Mouse (Mus musculus): ENCODE measurements around the gene Paqr7. TPM values are rescaled to one million over a fixed set of nuclear protein-coding genes. Genes with fewer than 3 reads are reported as not detected.
"Not testable (repeated sequence)": the region's sequence is repeated elsewhere in the genome, so short reads cannot be mapped to it uniquely, and the experiment has no call there.

Paqr7 gene
- total RNA-seq, 2 experiments from 2014 or later = 60.9 to 67.1 TPM

- no peak for DNase-seq (ENCODE audit: low spot score in 2 of 2)
Measured at GRCm38 (mm10) chr4:134471469-134471868, 25.0 kb upstream of the Paqr7 start.

- DNase-seq (ENCODE audit: low spot score in 2 of 2) = peak in 1 of 2 experiments; percentile 54
Measured at GRCm38 (mm10) chr4:134473764-134474163, 22.7 kb upstream of the Paqr7 start.

DNA sequence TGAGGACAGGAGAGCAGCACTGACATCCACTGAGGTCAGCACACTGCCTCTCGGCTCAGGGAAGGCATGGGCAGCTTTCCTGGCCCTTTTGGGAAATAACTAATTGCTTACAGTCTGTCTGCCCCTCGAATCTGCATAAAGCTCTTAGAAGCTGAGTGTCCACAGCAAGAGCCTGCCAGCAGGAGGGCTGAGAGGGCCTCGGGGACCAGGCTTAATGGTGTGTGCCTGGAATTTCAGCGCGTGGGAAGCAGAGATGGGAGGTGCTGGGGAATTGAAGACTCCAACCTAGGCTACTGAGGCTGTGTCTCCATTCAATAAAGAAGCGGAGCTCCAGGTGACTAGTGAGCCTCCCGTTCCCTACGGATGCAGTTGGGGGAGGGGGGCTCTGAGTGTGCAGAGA lies 22.3 kb upstream of the Paqr7 start:
- no peak for DNase-seq (ENCODE audit: low spot score in 2 of 2)

- DNase-seq (ENCODE audit: low spot score in 2 of 2) = no peak
Measured at GRCm38 (mm10) chr4:134476899-134477298, 19.6 kb upstream of the Paqr7 start.

DNA sequence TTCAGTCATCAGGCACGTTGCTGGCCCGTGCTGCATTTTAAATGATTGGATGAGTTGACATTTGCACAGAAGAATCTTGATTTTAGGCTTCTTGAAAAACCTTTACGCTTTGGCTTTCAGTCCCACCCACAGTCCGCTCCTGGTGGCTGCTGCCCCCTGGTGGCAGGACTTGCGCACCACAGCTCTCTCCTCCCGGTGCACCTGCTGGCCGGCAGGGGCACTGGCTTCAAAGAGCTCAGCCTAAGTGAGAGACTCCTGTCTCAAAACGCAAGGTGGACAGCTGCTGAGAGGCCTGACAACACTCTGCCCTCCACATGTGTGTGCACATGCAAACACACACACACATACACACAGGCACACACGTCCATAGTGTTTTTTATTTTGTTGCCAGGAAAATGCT lies 18.5 kb upstream of the Paqr7 start:
- peak; percentile 87 to 94 for DNase-seq (ENCODE audit: low spot score in 2 of 2)

DNA sequence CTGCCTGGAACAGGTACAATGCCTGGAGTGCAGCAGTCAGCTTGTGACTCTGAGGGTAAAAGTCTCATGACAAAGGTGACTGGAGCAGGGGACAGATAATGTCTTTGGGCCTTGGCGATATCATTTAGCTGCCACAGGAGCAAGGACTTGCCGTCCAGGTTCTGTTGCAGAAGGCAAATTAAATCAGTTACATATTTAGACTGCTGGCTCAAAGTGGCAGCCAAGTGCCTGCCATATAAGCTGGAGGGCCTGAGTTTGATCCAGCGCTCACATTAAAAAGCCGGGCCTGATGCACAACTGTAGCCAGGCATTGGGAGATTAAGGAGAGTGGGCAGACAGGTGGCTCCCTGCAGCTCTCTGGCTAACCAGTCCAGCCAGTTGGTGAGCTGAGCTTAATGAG lies 16.7 kb upstream of the Paqr7 start:
- DNase-seq (ENCODE audit: low spot score in 2 of 2) = no peak

DNA sequence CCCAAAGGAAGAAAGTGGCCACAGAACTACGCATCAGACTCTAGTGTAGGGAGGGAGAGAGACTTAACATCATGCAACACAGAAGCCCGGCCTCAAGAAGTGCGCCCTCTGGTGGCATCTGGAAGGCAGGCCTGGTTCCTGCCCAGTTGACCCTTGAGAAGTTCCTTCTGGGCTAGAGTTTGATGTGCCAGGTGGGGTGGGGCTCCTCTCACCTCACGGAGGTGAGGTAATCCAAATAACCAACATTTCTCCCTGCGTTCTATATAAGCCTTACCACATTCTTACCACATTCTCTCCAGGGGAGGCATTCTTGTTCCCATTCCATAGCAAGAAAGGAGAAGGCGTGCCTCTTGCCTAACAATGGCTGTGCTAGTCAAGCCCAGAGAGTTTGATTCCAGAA lies 15.6 kb upstream of the Paqr7 start:
- DNase-seq (ENCODE audit: low spot score in 2 of 2) = peak in 1 of 2 experiments; percentile 84

DNA sequence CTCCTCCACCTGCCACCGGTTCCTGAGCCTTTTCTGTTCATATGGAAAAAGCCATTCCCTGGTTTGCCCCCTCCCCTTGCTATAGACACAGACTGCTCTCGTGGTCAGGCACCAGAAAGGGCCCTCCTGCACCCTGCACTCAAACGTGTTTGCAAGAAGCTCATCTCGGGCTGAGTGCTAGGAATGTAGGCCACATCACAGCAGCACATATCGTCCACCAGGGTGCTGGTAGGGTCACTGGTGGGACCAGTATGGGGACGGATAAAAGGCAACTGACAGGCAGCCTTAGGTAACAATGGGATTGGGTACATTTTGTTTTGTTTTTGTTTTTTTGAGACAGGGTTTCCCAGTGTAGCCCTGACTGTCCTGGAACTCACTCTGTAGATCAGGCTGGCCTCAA lies 15.2 kb upstream of the Paqr7 start:
- DNase-seq (ENCODE audit: low spot score in 2 of 2) = no peak

DNA sequence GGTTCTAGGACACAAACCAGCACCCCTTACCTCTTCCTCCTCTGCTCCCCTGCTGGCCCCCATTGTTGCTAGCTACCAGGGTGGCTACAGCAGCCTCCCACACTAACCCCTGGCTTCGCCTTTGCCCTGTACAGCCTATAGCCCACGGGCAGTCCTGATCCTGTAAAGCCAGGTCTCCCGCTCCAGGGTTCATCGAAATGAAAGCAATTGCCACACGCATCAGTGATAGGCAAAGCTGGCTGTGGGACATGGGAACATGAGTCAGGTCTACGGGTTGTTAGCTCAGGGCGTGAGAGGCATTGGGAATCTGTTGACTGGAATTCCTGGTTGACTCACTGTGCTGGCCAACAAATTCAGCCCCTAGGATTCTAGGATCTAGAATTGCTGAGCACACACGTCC lies 14.1 kb upstream of the Paqr7 start:
- DNase-seq (ENCODE audit: low spot score in 2 of 2) = no peak

- no peak for DNase-seq (ENCODE audit: low spot score in 2 of 2)
Measured at GRCm38 (mm10) chr4:134483078-134483688, 13.3 kb upstream of the Paqr7 start.

- peak; percentile 74 to 89 for DNase-seq (ENCODE audit: low spot score in 2 of 2)
Measured at GRCm38 (mm10) chr4:134483696-134484095, 12.8 kb upstream of the Paqr7 start.

- DNase-seq (ENCODE audit: low spot score in 2 of 2) = no peak
Measured at GRCm38 (mm10) chr4:134484231-134484630, 12.3 kb upstream of the Paqr7 start.

- DNase-seq (ENCODE audit: low spot score in 2 of 2) = no peak
Measured at GRCm38 (mm10) chr4:134485151-134485900, 11.2 kb upstream of the Paqr7 start.

DNA sequence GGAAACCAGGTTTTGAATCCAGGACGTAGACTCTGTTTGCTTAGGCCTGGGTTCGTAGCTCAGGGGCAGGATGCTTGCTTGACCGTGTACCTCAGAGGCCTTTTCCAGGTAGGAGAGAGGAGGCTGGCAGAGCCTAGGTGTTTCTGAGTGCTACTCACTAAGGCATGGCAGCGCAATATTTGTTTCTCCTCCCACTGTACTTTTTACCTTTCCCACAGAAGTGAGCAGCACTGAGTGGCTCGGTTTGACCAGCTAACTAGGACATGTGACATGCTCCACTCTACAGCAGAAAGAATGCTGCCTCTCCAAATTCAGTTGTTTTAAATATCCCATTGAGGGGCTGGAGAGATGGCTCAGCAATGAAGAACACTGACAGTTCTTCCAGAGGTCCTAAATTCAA lies 8.3 kb upstream of the Paqr7 start:
- DNase-seq (ENCODE audit: low spot score in 2 of 2) = no peak

DNA sequence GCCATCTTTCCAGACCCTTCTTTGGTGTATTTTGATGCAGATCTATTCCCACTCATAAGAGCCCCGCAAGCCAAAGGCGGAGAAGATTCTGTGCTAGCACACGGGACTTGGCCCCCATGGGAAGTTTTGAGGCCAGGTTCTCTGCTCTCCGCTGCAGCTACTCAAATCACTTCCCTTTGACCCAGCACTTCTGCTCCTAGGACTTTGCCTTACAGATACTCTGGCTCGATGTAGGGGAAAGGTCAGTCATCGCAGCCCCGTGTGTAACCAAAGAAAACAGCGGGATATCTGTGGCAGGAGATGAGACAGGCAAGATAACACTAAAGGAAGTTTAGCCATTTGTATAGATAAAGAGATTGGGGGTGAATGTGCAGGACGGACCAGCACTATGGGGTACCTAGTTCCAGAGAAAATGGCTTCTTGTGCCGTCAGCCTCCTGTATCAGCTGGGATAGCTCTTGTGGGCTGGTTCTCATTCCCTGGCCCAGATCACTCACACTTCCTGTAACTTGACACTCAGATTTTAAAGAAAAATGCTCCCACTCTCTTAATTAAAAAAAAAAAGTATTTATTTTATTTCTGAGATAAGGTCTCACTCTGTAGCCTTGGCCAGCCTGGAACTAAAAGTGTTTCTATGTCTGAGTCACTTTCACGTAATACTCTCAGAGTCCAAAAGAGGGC lies 6.4 kb upstream of the Paqr7 start:
- DNase-seq (ENCODE audit: low spot score in 2 of 2) = no peak

- DNase-seq (ENCODE audit: low spot score in 2 of 2) = no peak
Measured at GRCm38 (mm10) chr4:134491716-134492115, 4.8 kb upstream of the Paqr7 start.

DNA sequence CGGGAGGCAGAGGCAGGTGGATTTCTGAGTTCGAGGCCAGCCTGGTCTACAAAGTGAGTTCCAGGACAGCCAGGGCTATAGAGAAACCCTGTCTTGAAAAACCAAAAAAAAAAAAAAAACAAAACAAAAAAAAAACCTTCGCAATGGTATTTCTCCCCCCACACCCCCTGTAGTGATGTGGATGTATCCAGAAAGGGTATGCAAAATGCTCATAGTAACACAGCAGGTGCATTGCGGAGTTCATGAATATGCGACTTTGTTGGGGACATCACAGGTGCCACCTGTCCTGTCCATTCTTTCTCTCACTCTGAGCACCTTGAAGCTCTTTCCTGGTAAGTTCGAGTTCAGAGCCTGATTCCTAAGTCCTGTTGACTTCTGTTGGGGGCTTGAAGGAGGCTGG lies 2.3 kb upstream of the Paqr7 start:
- DNase-seq (ENCODE audit: low spot score in 2 of 2) = not testable (repeated sequence)

DNA sequence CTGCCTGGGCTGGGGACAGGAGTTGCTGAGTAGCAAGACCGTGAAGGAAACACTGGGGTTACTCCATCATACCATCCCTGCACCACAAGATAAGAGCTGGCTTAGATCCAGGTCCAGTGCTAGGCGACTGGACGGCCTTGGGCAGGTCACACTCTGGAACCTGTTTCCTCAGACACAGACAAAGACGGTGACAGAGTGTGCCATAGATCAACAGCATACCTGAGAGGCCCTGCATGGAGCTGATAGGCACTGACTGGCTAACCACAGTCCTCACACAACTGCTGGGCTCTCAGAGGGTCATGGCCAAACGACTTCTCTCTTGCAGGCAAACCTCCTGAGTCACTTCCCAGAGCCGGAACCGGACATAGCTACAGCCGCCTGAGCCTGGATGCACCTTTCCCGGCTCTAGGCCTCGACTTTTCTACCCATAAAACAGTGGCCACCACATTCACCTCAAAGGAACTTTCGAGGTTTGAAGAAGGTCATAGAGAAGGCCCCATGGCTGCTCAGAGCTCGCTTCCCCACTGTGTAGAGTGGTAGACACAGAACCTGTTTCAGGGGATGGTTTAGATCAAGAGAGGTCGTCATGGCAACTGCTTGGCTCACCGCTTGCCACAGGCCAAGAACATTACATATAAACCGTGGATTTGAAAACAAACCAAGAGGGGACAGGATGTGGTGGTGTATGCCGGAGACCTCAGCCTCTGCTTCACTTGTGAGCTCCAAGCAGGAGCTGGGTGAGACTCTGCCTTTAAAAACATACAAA lies 1.5 kb upstream of the Paqr7 start:
- DNase-seq (ENCODE audit: low spot score in 2 of 2) = peak in 1 of 2 experiments; percentile 63

- no peak for DNase-seq (ENCODE audit: low spot score in 2 of 2)
Measured at GRCm38 (mm10) chr4:134495546-134495923, 962 bp upstream of the Paqr7 start.

GRCm38 (mm10) chr4:134497223-134497622 lies 726 bp downstream of the Paqr7 start:
- no peak for DNase-seq (ENCODE audit: low spot score in 2 of 2)

GRCm38 (mm10) chr4:134497986-134498731 lies 1.7 kb downstream of the Paqr7 start:
- DNase-seq (ENCODE audit: low spot score in 2 of 2) = peak in 1 of 2 experiments; percentile 66

Measured in layer of hippocampus, adult 18-20 months (tissue).